Mouse (Mus musculus) heart, embryonic 13.5 days (tissue): ENCODE measurements around the gene Fads2. TPM values are rescaled to one million over a fixed set of nuclear protein-coding genes. Genes with fewer than 3 reads are reported as not detected.

Experiments
- ATAC-seq: fragments of 200-750 bp; cut with Nextera tagmentation; 2 replicates; pipeline ENCODE4 v1.8.0; 2017; ENCODE audit warnings: moderate TSS enrichment; ENCODE audit not compliant: insufficient number of reproducible peaks, low FRiP score, low TSS enrichment; ENCODE audit errors: extremely low read depth
- H3K27ac ChIP-seq: fragments of 300-500 bp; sonication (generic); replicated peaks from 2 replicates; pipeline ENCODE4 v1.5.1; 2015; ENCODE audit warnings: moderate library complexity, mild to moderate bottlenecking, inconsistent platforms
- H3K27me3 ChIP-seq: fragments of 300-500 bp; sonication (generic); replicated peaks from 2 replicates; pipeline ENCODE4 v1.6.1; 2015; ENCODE audit warnings: mild to moderate bottlenecking, inconsistent platforms
- H3K36me3 ChIP-seq: fragments of 300-500 bp; sonication (generic); 2 replicates; pipeline ENCODE4 v1.6.1; 2015; ENCODE audit warnings: mild to moderate bottlenecking, inconsistent platforms
- H3K4me1 ChIP-seq: fragments of 300-500 bp; sonication (generic); 2 replicates; pipeline ENCODE4 v1.6.1; 2015; ENCODE audit warnings: inconsistent platforms
- H3K4me2 ChIP-seq: fragments of 300-500 bp; sonication (generic); 2 replicates; pipeline ENCODE4 v1.6.1; 2015; ENCODE audit warnings: inconsistent platforms, mild to moderate bottlenecking, moderate library complexity
- H3K4me3 ChIP-seq: fragments of 300-500 bp; sonication (generic); 2 replicates; pipeline ENCODE4 v1.5.1; 2015; ENCODE audit warnings: moderate library complexity, mild to moderate bottlenecking, inconsistent platforms
- H3K9ac ChIP-seq: fragments of 300-500 bp; sonication (generic); 2 replicates; pipeline ENCODE4 v1.6.1; 2015; ENCODE audit warnings: inconsistent platforms, mild to moderate bottlenecking, moderate library complexity
- H3K9me3 ChIP-seq: fragments of 300-500 bp; sonication (generic); 2 replicates; pipeline ENCODE4 v1.6.1; 2016; ENCODE audit warnings: inconsistent platforms
- WGBS: fragments of 180-500 bp; shearing (Covaris S2); methylation state at CpG from one replicate; pipeline ENCODE4 v1.1.7; 2015; ENCODE audit warnings: mixed read lengths; 5-methylcytosine and 5-hydroxymethylcytosine counted together
- polyA plus RNA-seq: library from polyadenylated mRNA; unstranded; fragments of >200 nt; fragmentation: Nextera tagmentation; extraction: Ambion mirVana; gene quantifications from 2 replicates; pipeline ENCODE4 v1.2.1, GENCODE M21; 2015

Fads2 gene
- polyA plus RNA-seq, 1 experiment from 2014 or later: 50.3 TPM

DNA sequence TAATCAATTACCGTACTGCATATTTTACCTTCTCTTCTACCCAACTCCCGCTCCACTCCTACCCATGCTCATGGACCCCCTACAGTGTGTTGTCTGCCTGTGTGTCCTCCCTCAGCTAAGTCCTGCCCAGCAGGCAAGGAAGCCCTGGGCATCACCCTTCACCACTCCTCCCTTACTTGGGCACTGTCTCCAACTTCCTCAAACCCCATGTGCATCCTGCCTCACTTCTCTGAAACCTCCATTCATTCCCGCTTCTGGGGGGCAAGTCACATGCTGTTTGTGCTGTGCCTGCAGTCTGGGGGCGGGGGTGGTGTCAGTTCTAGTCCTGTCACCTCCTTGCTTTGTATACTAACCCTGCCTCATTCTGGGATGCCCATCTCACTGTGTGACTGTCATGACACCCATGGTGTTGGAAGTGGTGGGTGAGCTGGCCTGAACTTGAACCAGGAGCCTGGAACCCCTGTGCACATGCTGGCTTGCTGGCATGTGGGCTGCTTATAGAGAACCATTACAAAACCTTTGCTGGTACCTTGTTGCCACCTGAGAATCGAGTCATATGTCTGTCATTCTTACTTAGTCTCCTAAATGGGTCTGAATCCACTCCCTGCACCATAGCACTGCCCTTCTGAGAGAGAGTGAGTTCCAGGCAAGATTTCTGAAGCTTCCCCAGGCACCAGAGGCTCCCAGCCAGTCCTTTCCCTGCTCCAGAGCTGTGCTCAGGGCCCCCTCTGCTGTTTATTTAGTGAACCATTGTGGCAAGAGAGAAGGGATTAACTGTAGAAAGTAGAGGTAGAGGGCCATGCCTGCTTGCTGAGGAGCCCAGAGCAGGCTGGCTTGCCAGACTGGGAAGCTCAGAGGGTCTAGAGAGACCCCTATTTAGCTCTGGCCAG lies 78.9 kb downstream of the Fads2 start:
- no peak for ATAC-seq
- no peaks in the 10 kb centered on the region for H3K9me3 ChIP-seq
- H3K4me3 ChIP-seq: no peak overlapping the region
- peak overlapping the region; percentile 87 for H3K27ac ChIP-seq
- H3K9ac ChIP-seq: peak overlapping the region; percentile 52; the same call in 1 of the 2 replicates
- peak overlapping the region; percentile 42; the same call in 1 of the 2 replicates for H3K4me2 ChIP-seq
- peaks cover 79% of the 10 kb centered on the region for H3K4me1 ChIP-seq
- 74% methylated on average over 5 of the region's 5 CpGs for WGBS
- H3K36me3 ChIP-seq: peaks cover 12% of the 10 kb centered on the region
- H3K27me3 ChIP-seq: no peaks in the 10 kb centered on the region

GRCm38 (mm10) chr19:10021981-10022380 lies 79.6 kb downstream of the Fads2 start:
- H3K9ac ChIP-seq: peak overlapping the region; percentile 52
- peak overlapping the region; percentile 43 for H3K27ac ChIP-seq
- ATAC-seq: no peak
- H3K4me1 ChIP-seq: peaks cover 86% of the 10 kb centered on the region
- H3K9me3 ChIP-seq: no peaks in the 10 kb centered on the region
- no peaks in the 10 kb centered on the region for H3K27me3 ChIP-seq
- H3K36me3 ChIP-seq: peaks cover 6% of the 10 kb centered on the region
- H3K4me3 ChIP-seq: no peak overlapping the region
- 86% methylated on average over 2 of the region's 2 CpGs for WGBS
- peak overlapping the region; percentile 42; the same call in 1 of the 2 replicates for H3K4me2 ChIP-seq

- Histone ChIP-seq H3K27ac (peak overlapping the region; percentile 96; the same call in 1 of the 2 replicates), H3K9ac (peak overlapping the region; percentile 91), H3K4me2 (peak overlapping the region; percentile 90), H3K27me3 (no peaks in the 10 kb centered on the region), H3K9me3 (no peaks in the 10 kb centered on the region), H3K4me1 (peaks cover 86% of the 10 kb centered on the region), H3K4me3 (peak overlapping the region; percentile 72), H3K36me3 (no peaks in the 10 kb centered on the region)
- ATAC-seq: no peak
- 66% methylated on average over 4 of the region's 4 CpGs for WGBS
Observed at GRCm38 (mm10) chr19:10019214-10019760, 82.3 kb downstream of the Fads2 start.

GRCm38 (mm10) chr19:10018527-10018818 lies 83.1 kb downstream of the Fads2 start:
- Histone ChIP-seq H3K27me3 (no peaks in the 10 kb centered on the region), H3K4me1 (peaks cover 86% of the 10 kb centered on the region), H3K4me2 (peak overlapping the region; percentile 90), H3K9me3 (no peaks in the 10 kb centered on the region), H3K9ac (peak overlapping the region; percentile 91), H3K36me3 (no peaks in the 10 kb centered on the region), H3K4me3 (peak overlapping the region; percentile 72), H3K27ac (peak overlapping the region; percentile 96)
- 0 out of 2 replicates have a peak, but pooled peaks have one; percentile 9 for ATAC-seq
- WGBS: 1% methylated on average over 3 of the region's 3 CpGs

- H3K4me2 ChIP-seq: peak overlapping the region; percentile 90
- peak overlapping the region; percentile 91 for H3K9ac ChIP-seq
- no peaks in the 10 kb centered on the region for H3K27me3 ChIP-seq
- WGBS: 6% methylated on average over 44 of the region's 44 CpGs
- no peaks in the 10 kb centered on the region for H3K36me3 ChIP-seq
- peak overlapping the region; percentile 96 for H3K27ac ChIP-seq
- H3K9me3 ChIP-seq: no peaks in the 10 kb centered on the region
- H3K4me1 ChIP-seq: peaks cover 86% of the 10 kb centered on the region
- H3K4me3 ChIP-seq: peak overlapping the region; percentile 72
- peak; percentile 92 for ATAC-seq
Observed at GRCm38 (mm10) chr19:10017637-10018526, 83.7 kb downstream of the Fads2 start.

GRCm38 (mm10) chr19:10016151-10016550 lies 85.4 kb downstream of the Fads2 start:
- Histone ChIP-seq H3K9ac (peak overlapping the region; percentile 40; the same call in 1 of the 2 replicates), H3K27ac (peak overlapping the region; percentile 96), H3K36me3 (no peaks in the 10 kb centered on the region), H3K4me2 (peak overlapping the region; percentile 90), H3K4me1 (peaks cover 84% of the 10 kb centered on the region), H3K4me3 (peak overlapping the region; percentile 72), H3K9me3 (no peaks in the 10 kb centered on the region), H3K27me3 (no peaks in the 10 kb centered on the region)
- WGBS: 55% methylated on average over 4 of the region's 4 CpGs
- ATAC-seq: no peak

- H3K27me3 ChIP-seq: no peaks in the 10 kb centered on the region
- peaks cover 79% of the 10 kb centered on the region for H3K4me1 ChIP-seq
- H3K4me2 ChIP-seq: peak overlapping the region; percentile 90
- peak overlapping the region; percentile 96 for H3K27ac ChIP-seq
- 39% methylated on average over 4 of the region's 4 CpGs for WGBS
- H3K9me3 ChIP-seq: no peaks in the 10 kb centered on the region
- H3K36me3 ChIP-seq: no peaks in the 10 kb centered on the region
- peak overlapping the region; percentile 72 for H3K4me3 ChIP-seq
- ATAC-seq: no peak
- H3K9ac ChIP-seq: peak overlapping the region; percentile 67
Observed at GRCm38 (mm10) chr19:10015442-10015841, 86.1 kb downstream of the Fads2 start.

- 41% methylated on average over 13 of the region's 13 CpGs for WGBS
- Histone ChIP-seq H3K4me1 (peaks cover 75% of the 10 kb centered on the region), H3K4me2 (peak overlapping the region; percentile 90), H3K4me3 (peak overlapping the region; percentile 72), H3K9me3 (no peaks in the 10 kb centered on the region), H3K36me3 (no peaks in the 10 kb centered on the region), H3K27me3 (no peaks in the 10 kb centered on the region), H3K27ac (peak overlapping the region; percentile 96), H3K9ac (peak overlapping the region; percentile 67)
- ATAC-seq: no peak; the same call in 1 of the 2 replicates
Observed at GRCm38 (mm10) chr19:10014824-10015223, 86.7 kb downstream of the Fads2 start.

DNA sequence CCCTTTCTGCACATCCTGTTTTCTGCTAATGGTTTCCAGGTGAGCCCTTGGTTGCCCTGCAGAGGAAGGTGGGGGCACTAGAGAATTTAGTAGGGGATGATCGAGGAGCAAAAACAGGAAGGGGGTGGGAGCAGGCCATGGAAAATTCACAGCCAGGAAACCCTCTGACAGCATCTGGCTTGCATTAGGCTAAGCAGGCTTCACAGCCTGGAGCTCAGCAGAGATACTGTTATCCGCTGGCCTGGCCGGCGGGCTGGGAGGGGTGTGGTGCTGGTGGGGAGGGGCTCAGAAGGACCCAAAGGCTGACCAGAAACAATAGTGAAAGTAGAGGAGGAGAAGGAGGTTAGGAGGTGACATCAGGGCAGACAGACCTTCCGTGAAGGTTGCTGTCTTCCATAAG lies 87.6 kb downstream of the Fads2 start:
- peak overlapping the region; percentile 96 for H3K27ac ChIP-seq
- ATAC-seq: no peak

DNA sequence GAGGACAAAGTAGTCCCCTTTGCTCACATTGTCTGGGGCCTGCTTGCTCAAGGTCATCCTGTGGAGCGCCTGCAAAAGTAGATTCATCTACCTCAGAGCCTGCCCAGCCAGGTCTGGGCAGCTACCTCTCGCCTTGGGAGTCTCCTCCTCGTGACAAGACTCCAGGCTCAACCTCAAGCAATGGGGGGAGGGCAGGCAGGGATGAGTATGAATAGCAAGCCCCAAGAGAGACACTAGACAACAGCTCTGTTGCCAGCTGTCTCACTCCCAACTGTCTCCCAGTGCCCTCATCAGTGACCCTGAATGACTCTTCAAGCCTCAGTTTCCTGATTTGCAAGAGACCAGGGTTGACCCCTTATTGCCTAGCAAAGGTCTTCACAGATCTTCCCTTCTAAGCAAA lies 88.2 kb downstream of the Fads2 start:
- no peaks in the 10 kb centered on the region for H3K36me3 ChIP-seq
- peak overlapping the region; percentile 54 for H3K9ac ChIP-seq
- H3K9me3 ChIP-seq: no peaks in the 10 kb centered on the region
- no peaks in the 10 kb centered on the region for H3K27me3 ChIP-seq
- peak overlapping the region; percentile 90 for H3K4me2 ChIP-seq
- peak overlapping the region; percentile 96 for H3K27ac ChIP-seq
- WGBS: 16% methylated on average over 3 of the region's 3 CpGs
- H3K4me3 ChIP-seq: no peak overlapping the region
- peaks cover 61% of the 10 kb centered on the region for H3K4me1 ChIP-seq
- ATAC-seq: no peak

More for the DNA sequence above, 87.6 kb downstream of the Fads2 start:
- H3K4me3 ChIP-seq: no peak overlapping the region
- no peaks in the 10 kb centered on the region for H3K9me3 ChIP-seq
- H3K4me2 ChIP-seq: peak overlapping the region; percentile 90
- no peaks in the 10 kb centered on the region for H3K27me3 ChIP-seq
- peaks cover 66% of the 10 kb centered on the region for H3K4me1 ChIP-seq
- no peaks in the 10 kb centered on the region for H3K36me3 ChIP-seq
- WGBS: 11% methylated on average over 5 of the region's 5 CpGs
- H3K9ac ChIP-seq: peak overlapping the region; percentile 54; the same call in 1 of the 2 replicates

- no peaks in the 10 kb centered on the region for H3K9me3 ChIP-seq
- ATAC-seq: no peak
- H3K36me3 ChIP-seq: no peaks in the 10 kb centered on the region
- WGBS: 12% methylated on average over 6 of the region's 6 CpGs
- H3K4me1 ChIP-seq: peaks cover 59% of the 10 kb centered on the region
- peak overlapping the region; percentile 54 for H3K9ac ChIP-seq
- H3K4me3 ChIP-seq: no peak overlapping the region
- H3K4me2 ChIP-seq: peak overlapping the region; percentile 90
- peak overlapping the region; percentile 96 for H3K27ac ChIP-seq
- H3K27me3 ChIP-seq: no peaks in the 10 kb centered on the region
Observed at GRCm38 (mm10) chr19:10012827-10013278, 88.7 kb downstream of the Fads2 start.
